Mouse (Mus musculus): ENCODE measurements around the gene Apbb2.

DNA sequence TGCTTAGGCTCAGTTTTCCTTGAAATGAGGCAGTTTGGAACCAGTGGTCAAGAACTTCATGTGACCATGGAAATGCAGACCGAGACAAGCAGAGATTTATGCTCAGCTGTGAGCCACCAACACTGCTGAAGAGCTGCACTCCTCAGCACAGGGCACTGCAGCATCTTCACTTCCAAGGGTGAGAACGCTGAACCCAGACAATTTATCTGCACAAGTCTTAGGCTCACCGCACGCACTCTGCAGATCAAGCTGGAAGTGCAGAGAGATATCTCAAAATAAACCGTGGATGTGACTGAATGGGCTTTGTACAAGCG, 114.2 kb downstream of the Apbb2 start:
- TF ChIP-seq CTCF (IDR thresholded peaks at IDR 0.05; ENCODE audit: low read depth) = no peak
- no peak for TF ChIP-seq EP300 (IDR thresholded peaks at IDR 0.05; ENCODE audit: low read depth)

Data from heart, postnatal 0 days (tissue).